Mouse (Mus musculus) heart, adult 2 months (tissue): Measurements from ENCODE around the gene Hmgb2.

Experiments
- CTCF ChIP-seq: fragments of 200-600 bp; IDR thresholded peaks from 2 replicates; pipeline ENCODE4 v1.8.1; 2022; ENCODE audit warnings: antibody characterized with exemption, mild to moderate bottlenecking, moderate library complexity
- EP300 ChIP-seq: fragments of 200-500 bp; IDR thresholded peaks from 2 replicates; pipeline ENCODE4 v1.6.1; 2011; ENCODE audit warnings: low read depth, low read length, control low read depth; ENCODE audit not compliant: insufficient read depth
- POLR2A ChIP-seq: fragments of 200-500 bp; IDR thresholded peaks from 2 replicates; pipeline ENCODE4 v1.6.1; 2011; ENCODE audit warnings: mild to moderate bottlenecking, low read depth, low read length, control low read depth; ENCODE audit not compliant: insufficient read depth

DNA sequence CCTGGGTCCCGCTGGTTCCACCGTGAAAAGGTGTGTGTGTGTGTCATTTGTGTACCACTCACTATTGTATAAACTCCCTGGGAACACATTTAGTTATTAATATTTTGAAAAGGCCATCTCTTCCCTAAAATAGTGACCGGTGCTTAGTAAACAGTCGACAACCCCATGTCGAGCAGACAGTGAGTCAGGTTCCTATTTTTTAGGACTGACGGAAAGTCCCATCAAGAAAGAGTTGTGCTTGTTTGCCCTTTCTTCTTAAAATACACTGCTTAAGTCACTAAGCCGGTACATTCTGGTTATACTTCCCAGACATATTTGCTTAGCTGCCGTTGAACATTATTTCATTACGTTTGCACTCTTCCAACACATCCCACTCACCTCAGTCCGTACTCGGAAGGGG, 29.2 kb downstream of the Hmgb2 start:
- TF ChIP-seq CTCF (no peak), EP300 (no peak), POLR2A (no peak)
